Mouse (Mus musculus): ENCODE results near the gene Gm8267.
"Not testable (repeated sequence)": the region's sequence is repeated elsewhere in the genome, so short reads cannot be mapped to it uniquely, and the experiment has no call there.

DNA sequence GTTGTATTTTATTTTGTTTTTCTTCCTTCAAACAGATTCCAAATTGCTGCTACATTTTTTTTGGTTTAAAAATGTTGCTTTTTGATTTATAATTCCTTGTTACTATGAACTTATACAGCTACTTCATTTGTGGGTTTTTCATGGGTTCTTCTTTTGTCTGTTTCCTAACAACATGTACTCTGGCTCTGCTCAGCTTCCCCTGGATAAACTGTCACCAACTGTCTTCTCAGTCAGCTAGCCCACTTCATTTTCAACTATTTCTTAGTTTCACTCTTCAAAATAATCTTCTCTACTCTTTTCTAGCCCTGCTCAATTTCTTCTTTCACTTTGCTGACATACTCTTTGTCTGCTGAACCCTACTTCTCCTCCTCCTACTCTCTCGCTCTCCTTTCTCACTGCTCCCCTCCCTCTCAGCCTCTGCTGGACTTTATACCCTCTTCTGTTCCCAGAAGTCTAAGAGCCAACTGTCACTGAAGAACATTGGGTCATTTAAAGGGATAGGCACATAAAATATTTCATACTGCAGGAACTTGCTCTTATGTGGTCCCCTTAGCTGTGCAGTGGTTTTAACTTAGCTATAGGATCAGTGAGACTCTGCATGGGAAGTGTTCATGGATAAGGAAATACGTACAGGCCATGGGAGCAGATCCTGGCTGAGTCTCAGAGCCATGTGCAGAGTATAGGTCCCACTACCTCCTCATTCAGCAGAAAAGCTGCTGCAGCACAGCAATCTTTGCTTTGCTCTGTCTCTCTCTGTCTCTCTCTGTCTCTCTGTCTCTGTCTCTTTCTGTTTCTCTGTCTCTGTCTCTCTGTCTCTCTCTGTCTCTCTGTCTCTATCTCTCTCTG is 39.6 kb upstream of the Gm8267 start:
- not testable (repeated sequence) for TF ChIP-seq POLR2A (IDR thresholded peaks at IDR 0.05; ENCODE audit: borderline replicate concordance, control insufficient read depth, low read depth, low read length); CTCF (IDR thresholded peaks at IDR 0.05; ENCODE audit: control insufficient read depth, insufficient read depth, low read length)
